Mouse (Mus musculus) liver, embryonic 14 days (tissue): Measurements from ENCODE around the gene Pfn1. TPM values are rescaled to one million over a fixed set of nuclear protein-coding genes. Genes with fewer than 3 reads are reported as not detected.

Experiments
- polyA plus RNA-seq: library from polyadenylated mRNA; depleted of rRNA; stranded (reverse); fragments of >200 nt; gene quantifications from 2 replicates; pipeline ENCODE4 v1.2.3, GENCODE M21; 2012; rRNA removed

The Pfn1 gene
- polyA plus RNA-seq = 355 and 466 TPM in 2 replicates

GRCm38 (mm10) chr11:70654198-70654922, at the start of gene Pfn1:
TSS of gene Pfn1 (minus strand) at chr11:70654644.

GRCm38 (mm10) chr11:70699722-70700556, 45.5 kb upstream of the Pfn1 start, which contains the start of the genes Inca1 and Kif1c:
TSS of gene Inca1 (minus strand) at chr11:70700155.
TSS of gene Kif1c (plus strand) at chr11:70700548.

GRCm38 (mm10) chr11:70687601-70688199, 33.3 kb upstream of the Pfn1 start, which contains the start of gene Camta2:
TSS of gene Camta2 (minus strand) at chr11:70688105.

GRCm38 (mm10) chr11:70668771-70669505, 14.5 kb upstream of the Pfn1 start, which contains the start of gene Spag7:
TSS of gene Spag7 (minus strand) at chr11:70669416.

GRCm38 (mm10) chr11:70656964-70657363, 2.5 kb upstream of the Pfn1 start, which contains the start of gene Eno3:
TSS of gene Eno3 (plus strand) at chr11:70657202.

GRCm38 (mm10) chr11:70646691-70647650, 7.5 kb downstream of the Pfn1 start, which contains the start of the genes Rnf167 and Slc25a11:
TSS of gene Rnf167 (plus strand) at chr11:70647235.
TSS of gene Slc25a11 (minus strand) at chr11:70647479.

GRCm38 (mm10) chr11:70638714-70639278, 15.6 kb downstream of the Pfn1 start, which contains the start of gene Gp1ba:
TSS of gene Gp1ba (plus strand) at chr11:70639122.

GRCm38 (mm10) chr11:70619101-70619500, 35.3 kb downstream of the Pfn1 start, which contains the start of gene Chrne:
TSS of gene Chrne (minus strand) at chr11:70619216.

GRCm38 (mm10) chr11:70615516-70616093, 38.8 kb downstream of the Pfn1 start, which contains the start of gene 4930544D05Rik:
TSS of gene 4930544D05Rik (plus strand) at chr11:70615848.

Other genes starting within 250 kb of the Pfn1 start
- 9.3 and 10.8 TPM in 2 replicates for gene Pelp1, start 244.6 kb downstream of the Pfn1 start, polyA plus RNA-seq
- 16.2 and 19.8 TPM in 2 replicates for gene Arrb2, start 222.0 kb downstream of the Pfn1 start, polyA plus RNA-seq
- gene Med11, start 202.7 kb downstream of the Pfn1 start, polyA plus RNA-seq = 13.8 and 13.9 TPM in 2 replicates
- gene Zmynd15, start 195.2 kb downstream of the Pfn1 start, polyA plus RNA-seq = 0.29 and 0.30 TPM in 2 replicates
- 0.85 and 1.2 TPM in 2 replicates for gene Cxcl16, start 194.7 kb downstream of the Pfn1 start, polyA plus RNA-seq
- gene Tm4sf5, start 149.4 kb downstream of the Pfn1 start, polyA plus RNA-seq = 0.66 and 1.0 TPM in 2 replicates
- 0.23 and 0.41 TPM in 2 replicates for gene Vmo1, start 140.0 kb downstream of the Pfn1 start, polyA plus RNA-seq
- gene Gltpd2, start 135.4 kb downstream of the Pfn1 start, polyA plus RNA-seq = 8.8 and 10.9 TPM in 2 replicates
- 160 and 165 TPM in 2 replicates for gene Psmb6, start 129.3 kb downstream of the Pfn1 start, polyA plus RNA-seq
- not detected in 2 replicates for gene Gm40193, start 121.7 kb downstream of the Pfn1 start, polyA plus RNA-seq
- gene Pld2, start 114.6 kb downstream of the Pfn1 start, polyA plus RNA-seq = 2.0 and 2.3 TPM in 2 replicates
- gene Mink1, start 91.8 kb downstream of the Pfn1 start, polyA plus RNA-seq = 12.1 and 13.7 TPM in 2 replicates
- gene 4930544D05Rik, start 38.8 kb downstream of the Pfn1 start, polyA plus RNA-seq = not detected in 2 replicates
- gene Chrne, start 35.4 kb downstream of the Pfn1 start, polyA plus RNA-seq = 0.06 TPM in 1 of 2 replicates, not detected in the other
- gene Gp1ba, start 15.5 kb downstream of the Pfn1 start, polyA plus RNA-seq = 3.2 and 4.8 TPM in 2 replicates
- 44.9 and 50.6 TPM in 2 replicates for gene Rnf167, start 7.4 kb downstream of the Pfn1 start, polyA plus RNA-seq
- 34.1 and 39.6 TPM in 2 replicates for gene Slc25a11, start 7.2 kb downstream of the Pfn1 start, polyA plus RNA-seq
- gene Eno3, start 2.6 kb upstream of the Pfn1 start, polyA plus RNA-seq = 4.1 and 6.4 TPM in 2 replicates
- 48.0 and 50.2 TPM in 2 replicates for gene Spag7, start 14.8 kb upstream of the Pfn1 start, polyA plus RNA-seq
- gene Camta2, start 33.5 kb upstream of the Pfn1 start, polyA plus RNA-seq = 2.2 and 3.1 TPM in 2 replicates
- 0.77 and 0.98 TPM in 2 replicates for gene Inca1, start 45.5 kb upstream of the Pfn1 start, polyA plus RNA-seq
- 5.4 and 5.8 TPM in 2 replicates for gene Kif1c, start 45.9 kb upstream of the Pfn1 start, polyA plus RNA-seq
- gene Zfp3, start 109.6 kb upstream of the Pfn1 start, polyA plus RNA-seq = 0.70 and 0.74 TPM in 2 replicates
- gene Scimp, start 157.9 kb upstream of the Pfn1 start, polyA plus RNA-seq = 0.17 and 0.24 TPM in 2 replicates
- gene Rabep1, start 190.1 kb upstream of the Pfn1 start, polyA plus RNA-seq = 4.3 and 4.5 TPM in 2 replicates